Mouse (Mus musculus): ENCODE data around the gene Rasl11a. TPM values are rescaled to one million over a fixed set of nuclear protein-coding genes. Genes with fewer than 3 reads are reported as not detected.

Rasl11a gene
- 1 to 10 TPM; 5.5 to 6.3 TPM for polyA plus RNA-seq (2017; shearing (Covaris generic))

GRCm38 (mm10) chr5:146844945-146845365 lies at the start of gene Rasl11a:
TSS of gene Rasl11a (plus strand) at chr5:146845071.

DNA sequence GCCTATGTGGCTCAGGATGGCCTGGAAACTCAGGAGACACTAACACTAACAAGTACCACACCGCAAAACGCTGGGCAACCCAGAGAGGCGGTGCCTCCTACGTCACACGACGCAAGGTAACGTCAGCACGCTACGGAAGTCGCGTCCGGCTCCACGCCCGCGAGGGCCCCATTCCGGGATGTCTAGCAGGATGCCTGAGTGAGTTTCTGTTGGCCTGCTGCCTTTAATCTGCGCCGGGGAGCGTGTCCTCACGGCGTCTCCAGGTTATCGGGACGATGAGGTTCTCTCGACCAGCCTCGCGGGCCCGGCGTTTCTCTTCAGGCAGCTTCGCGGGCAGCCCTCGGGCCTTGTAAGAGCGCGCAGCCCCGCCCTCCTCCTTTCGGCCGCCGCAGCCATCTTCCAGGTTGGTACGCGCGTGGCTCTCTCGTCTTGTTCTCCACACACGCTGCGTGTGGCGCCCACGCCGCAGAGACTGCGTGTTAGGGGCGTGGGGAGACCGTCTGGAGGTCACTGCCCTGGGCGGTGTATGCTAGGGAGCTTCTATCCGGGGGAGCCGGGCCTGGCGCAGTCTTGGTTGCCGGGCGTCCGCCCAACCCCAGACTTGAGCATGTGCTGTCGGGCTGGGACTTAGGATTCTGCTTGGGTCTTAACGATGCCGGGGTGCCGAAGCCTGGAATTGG lies 12.0 kb upstream of the Rasl11a start, which contains the start of gene Rpl21:
Gene Rpl21, plus strand, starts transcription at position 122 of the 680 bp plus-strand sequence.

Other genes starting within 250 kb of the Rasl11a start
- 10 to 100 TPM; 17.8 to 18.5 TPM for gene Usp12, start 50.1 kb upstream of the Rasl11a start, polyA plus RNA-seq (2017; shearing (Covaris generic))
- gene Rpl21, start 12.2 kb upstream of the Rasl11a start, polyA plus RNA-seq (2017; shearing (Covaris generic)): 100 to 1,000 TPM; 250 to 450 TPM
- 100 to 1,000 TPM; 110 to 128 TPM for gene Gtf3a, start 103.6 kb downstream of the Rasl11a start, polyA plus RNA-seq (2017; shearing (Covaris generic))
- gene Mtif3, start 118.7 kb downstream of the Rasl11a start, polyA plus RNA-seq (2017; shearing (Covaris generic)): 10 to 100 TPM; 35.6 to 39.3 TPM
- gene Lnx2, start 231.5 kb downstream of the Rasl11a start, polyA plus RNA-seq (2017; shearing (Covaris generic)): 10 to 100 TPM; 31.2 to 37.9 TPM
- 100 to 1,000 TPM; 166 to 174 TPM for gene Polr1d, start 232.0 kb downstream of the Rasl11a start, polyA plus RNA-seq (2017; shearing (Covaris generic))

All from activated CD4-positive, CD25-positive, alpha-beta regulatory T cell (primary cell).